Mouse (Mus musculus) heart, postnatal 0 days (tissue): Measurements from ENCODE around the gene Vegfd.

Source experiments
- CTCF ChIP-seq: IDR thresholded peaks from 2 replicates; pipeline ENCODE4 v1.5.1; 2016; ENCODE audit warnings: antibody characterized with exemption, control low read depth, low read depth
- EP300 ChIP-seq: IDR thresholded peaks from 2 replicates; pipeline ENCODE4 v1.6.1; 2016; ENCODE audit warnings: antibody characterized with exemption, low read depth

- no peak for TF ChIP-seq CTCF
- no peak for TF ChIP-seq EP300
Measured at GRCm38 (mm10) chrX:164440703-164441102, 67.5 kb downstream of the Vegfd start.
